Mouse (Mus musculus) cerebellum, postnatal 25 days (tissue): ENCODE results near the gene Dctn3.
"Not testable (repeated sequence)": the region's sequence is repeated elsewhere in the genome, so short reads cannot be mapped to it uniquely, and the experiment has no call there.

ENCODE experiments used
- DNase-seq, 2 experiments: peaks; one replicate each; pipeline ENCODE4 v3.0.0; 2021; ENCODE audit warnings: mixed read lengths in 2 of 2

Dctn3 gene

DNA sequence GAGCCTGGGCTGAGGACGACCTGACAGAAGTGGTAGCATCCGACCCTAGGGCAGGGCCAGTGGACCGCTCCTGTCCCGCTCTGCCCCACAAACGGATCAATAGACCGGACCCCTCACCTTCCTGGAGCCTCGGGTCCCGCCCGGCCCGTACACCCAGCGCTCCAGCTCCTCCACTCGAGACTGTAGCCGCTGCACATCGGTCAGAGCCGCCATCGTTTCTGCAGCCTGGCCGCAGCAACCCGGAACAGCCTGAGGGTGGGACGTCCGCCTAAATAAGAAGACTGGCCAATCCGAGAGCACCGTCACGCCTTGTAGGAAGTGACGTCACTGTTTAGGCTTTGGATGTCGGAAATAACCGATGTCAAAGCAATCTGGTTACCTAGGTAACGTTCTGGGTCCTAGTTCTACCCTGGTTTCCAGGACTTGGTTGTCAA, at the start of gene Dctn3:
TSS of gene Dctn3 (minus strand) at position 253 of the 434 bp plus-strand sequence.
- DNase-seq, result peak; percentile 87 to 90

DNA sequence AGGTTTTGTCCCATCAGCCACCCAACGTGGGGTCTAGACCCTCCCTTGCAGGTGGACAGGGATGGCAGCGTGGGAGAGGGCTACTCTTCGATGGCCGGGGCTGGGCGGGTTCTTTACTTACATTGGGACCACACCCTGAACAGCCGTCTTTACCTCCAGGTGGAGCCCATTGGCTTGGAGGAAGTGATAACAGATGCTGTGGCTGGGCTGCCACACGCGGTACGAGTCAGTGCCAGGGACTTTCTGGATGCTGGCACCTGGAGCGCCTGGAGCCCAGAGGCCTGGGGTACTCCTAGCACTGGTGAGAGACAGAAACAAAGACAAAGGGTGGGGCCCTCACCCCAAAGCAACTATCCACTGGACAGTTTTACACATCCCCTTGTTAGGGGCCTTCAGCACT, 44.3 kb upstream of the Dctn3 start:
- peak in 1 of 2 experiments; percentile 31 for DNase-seq

DNA sequence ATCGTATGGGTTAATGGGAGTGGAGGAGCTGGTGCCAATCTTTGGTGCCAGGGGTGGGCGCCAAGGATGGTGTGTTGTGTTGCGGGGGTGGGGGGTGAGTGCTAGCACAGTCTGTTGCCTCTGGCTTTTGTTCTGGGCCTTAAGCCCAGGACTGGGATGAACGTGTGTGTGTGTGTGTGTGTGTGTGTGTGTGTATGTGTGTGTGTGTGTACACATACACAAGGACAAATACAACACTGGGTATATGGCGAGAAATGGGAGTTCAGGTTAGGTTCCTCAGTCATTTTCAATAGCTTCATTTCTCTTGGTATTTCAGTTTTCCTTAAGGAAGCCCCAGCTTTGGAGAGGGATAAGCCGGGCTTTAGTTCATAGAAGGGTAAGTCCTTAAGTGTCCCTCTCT, 40.2 kb upstream of the Dctn3 start:
- DNase-seq, result not testable (repeated sequence)

DNA sequence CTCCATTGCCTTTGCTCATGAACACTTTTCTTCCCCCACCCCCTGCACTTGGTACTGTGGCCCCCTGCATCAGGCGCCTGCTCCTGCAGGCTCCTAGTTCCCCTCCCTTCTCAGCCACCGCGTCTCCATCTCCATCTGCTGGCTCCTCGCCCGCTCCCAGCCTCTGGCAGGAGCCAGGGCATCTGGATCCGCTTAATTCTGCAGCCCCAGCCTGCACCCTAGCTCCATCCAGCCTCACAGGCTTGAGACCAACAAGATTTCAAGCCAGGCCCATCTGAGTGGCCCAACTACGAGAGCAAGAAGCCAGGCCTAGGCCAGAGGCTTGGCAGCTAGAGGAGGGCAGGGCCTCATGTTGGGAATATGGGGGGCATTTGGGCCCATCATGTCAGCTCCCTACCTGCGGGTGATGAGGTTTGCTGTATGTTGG, 39.7 kb upstream of the Dctn3 start:
- DNase-seq, result peak; percentile 57 to 71

DNA sequence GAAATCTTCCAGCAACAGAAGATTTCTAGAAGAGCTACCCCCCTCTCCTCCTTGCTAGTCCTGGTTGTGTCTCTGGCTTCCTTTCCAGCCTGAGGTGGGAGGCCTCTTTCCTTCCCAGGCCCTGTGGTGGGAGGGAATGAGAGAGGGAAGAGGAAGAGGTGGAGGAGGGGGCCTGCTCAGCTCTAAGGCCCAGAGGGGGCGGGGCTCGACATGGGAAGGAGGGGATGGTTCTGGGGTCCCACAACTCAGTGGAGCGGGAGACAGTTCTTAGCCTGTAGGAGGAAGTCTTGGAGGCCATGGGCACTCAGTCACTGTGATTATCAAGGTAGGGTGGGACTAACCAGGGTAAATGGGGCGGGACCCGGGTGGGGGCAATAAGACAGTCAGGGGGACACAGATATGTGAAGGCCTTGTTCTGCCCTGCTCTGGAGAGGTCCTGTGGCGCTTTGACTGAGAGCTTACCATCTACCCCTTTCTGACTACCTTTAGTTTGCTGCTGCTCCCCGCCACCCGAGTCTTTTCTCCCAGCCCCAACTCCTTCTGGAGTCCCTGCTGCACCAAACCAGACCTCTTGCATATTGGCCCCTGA, 39.2 kb upstream of the Dctn3 start:
- peak in 1 of 2 experiments; percentile 42 for DNase-seq

DNA sequence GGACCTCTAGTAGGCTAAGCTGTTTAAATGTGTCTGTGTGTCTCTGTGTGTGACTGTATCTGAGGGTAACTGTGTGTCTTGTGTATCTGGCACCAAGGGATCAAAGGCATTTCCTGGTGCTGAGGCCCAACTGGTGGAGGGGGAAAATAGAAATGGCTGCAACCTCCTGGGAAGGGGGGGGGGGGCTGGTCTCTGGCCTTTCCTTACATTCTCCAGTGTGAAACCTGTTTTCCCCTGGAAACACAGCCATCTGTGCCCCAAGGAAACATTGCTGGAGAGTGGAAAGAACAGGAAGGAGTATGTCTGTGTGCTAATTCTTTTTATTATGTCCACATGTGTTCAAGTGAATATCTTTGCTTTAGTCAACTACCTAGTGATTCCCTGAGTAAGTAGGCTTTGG, 38.7 kb upstream of the Dctn3 start:
- no peak for DNase-seq

DNA sequence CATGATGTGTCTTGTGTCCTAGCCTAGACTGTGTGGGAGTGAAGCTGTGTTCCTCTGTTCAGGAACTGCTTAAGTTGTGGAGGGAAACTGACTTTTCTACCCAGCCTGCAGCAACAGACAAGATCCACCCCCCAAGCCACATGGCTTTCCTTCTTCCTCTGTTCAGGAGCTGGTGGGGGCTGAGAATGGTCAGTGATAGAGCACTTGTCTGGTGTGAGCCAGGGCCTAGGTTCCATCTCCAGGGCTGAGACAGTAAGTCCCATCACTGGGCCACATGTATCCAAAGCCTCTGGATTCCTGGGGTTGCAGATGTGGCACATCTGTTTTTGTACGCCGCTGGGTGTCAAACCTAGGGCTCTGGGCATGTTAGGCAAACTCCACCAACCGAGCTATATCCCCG, 37.9 kb upstream of the Dctn3 start:
- DNase-seq, result peak in 1 of 2 experiments; percentile 43

DNA sequence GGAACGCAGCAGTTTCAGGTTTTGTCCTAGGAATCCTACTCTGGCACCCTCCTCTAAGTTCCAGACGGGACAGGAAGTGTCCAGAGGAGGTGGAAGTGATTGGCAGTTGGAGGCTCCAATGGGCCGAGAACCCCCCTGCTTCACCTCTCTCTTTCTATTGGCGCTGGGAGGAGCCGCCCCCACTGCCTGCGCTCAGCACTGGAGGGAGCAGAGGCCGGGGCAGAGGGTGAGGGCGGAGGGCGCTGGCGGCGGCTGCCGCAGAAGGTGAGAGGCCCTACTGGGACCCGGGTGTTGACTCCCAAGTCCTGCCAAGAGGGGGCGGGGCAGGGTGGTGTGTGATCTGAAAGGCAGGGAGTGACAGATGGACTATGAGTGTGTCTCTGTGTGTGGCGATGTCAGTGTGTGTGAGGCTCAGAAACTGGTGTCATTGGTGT, 37.3 kb upstream of the Dctn3 start:
- peak; percentile 93 to 96 for DNase-seq

DNA sequence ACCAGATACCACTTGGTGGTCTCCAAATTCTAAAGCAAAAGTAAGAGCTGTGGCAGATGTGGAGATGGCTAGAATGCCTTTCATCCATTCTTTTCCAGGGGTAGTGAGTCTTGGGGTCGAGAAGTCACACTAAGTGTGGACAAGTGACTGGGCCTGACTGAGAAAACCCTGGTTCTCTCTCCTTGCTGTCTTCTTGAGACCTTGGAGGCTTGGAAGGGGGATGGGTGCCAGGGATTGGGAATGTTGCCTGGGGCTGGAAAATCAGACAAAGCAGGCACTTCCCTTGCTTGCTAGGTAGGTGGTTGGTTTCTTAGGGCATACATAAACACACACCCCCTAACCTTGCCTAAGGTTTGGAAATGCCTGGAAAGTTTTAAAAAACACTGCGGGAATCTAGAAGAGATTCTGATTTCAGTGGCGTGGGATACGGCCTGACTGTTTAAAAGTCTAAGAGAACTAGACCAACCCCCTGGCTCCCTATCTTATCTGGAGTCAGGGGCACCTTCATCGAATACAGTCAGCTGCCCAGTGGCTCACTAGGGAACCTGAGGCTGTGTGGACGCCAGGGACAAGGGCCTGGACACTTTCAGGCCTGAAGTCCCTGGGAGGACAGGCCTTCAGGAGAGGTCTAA, 36.8 kb upstream of the Dctn3 start:
- DNase-seq, result peak in 1 of 2 experiments; percentile 50

DNA sequence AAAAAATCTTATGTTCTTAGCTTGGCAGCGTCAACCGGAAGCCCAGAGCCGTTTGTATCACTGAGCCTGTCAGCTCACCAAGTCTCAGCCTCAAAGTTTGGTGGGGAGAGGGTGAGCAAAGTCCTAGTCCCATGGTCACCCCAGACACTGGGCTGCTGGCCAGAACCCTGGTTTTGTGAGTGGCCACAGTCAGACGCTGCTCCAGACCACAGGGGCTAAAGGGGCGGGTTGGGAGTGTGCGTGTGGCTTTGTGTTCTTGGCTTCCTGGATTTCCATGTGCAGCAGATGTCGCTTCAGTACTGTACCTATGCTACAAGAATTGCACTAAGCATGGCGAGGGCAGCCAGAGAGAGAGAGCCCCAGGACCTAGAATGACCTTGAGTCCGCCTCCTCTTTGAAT, 36.2 kb upstream of the Dctn3 start:
- peak in 1 of 2 experiments; percentile 63 for DNase-seq

DNA sequence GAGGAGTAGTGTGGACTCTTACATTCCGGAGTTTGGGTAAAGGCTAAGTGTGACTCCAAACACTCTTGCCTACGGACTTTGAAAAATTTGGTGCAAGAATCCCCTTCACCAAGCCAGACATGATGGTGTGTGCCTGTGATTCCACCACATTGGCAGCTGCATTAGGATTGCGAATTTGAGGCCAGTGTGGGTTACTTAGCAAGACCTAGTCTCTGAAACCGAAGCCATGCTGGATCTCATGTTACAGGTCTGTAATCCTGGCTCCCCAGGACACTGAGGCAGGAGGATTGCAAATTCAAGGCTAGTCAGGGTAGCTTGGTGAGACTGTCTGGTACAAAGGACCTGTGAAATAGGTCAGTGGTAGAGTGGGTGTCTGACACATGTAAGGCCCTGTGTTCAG, 35.7 kb upstream of the Dctn3 start:
- no peak for DNase-seq

DNA sequence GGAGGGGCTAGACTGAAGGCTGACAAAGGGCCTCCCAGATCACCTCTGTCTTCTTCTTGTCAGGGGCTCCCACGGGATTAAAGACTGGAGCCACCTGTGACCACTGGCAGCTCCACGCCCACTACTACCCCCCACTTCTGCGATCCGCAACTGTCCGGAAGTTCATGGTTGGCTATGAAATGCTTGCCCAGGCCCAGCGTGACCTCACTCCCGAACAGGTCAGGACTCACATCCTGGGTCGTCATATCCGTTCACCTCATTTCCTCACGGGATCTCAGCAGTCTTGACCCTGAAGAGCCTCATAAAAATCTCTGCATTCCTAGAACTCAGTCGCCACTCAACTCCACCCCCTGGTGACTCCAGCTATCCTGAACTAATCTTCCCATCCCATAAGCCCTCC, 35.1 kb upstream of the Dctn3 start:
- DNase-seq, result no peak

DNA sequence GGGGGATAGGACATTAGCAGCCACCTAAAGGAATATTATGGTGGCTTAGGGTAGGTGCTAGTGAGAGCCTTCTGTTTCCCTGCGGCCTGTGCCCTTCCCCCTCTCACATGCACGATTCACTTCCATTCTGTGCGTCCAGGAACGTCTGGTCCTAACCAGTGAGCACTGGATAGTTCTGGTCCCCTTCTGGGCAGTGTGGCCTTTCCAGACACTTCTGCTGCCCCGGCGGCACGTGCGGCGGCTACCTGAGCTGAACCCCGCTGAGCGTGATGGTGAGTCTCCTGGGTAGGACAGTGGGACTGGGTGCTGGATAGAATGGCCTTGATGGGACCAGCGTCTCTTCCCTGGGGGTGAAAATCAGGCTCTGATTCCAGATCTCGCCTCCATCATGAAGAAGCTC, 34.4 kb upstream of the Dctn3 start:
- DNase-seq, result peak in 1 of 2 experiments; percentile 31

DNA sequence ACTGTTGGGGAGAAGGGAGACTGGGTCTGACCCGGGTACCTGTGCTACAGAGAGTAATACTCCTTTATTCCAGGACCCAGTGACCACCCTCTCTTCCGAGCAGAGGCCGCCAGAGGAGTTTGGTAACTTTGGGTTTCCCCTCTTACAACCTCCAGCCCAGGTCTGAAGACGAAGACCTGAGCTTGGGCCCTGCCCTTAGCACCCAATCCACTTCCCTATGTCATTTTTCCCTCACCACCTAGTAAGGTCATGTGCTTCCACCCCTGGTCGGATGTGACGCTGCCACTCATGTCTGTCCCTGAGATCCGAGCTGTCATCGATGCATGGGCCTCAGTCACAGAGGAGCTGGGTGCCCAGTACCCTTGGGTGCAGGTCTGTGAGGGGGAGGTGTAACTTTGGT, 33.5 kb upstream of the Dctn3 start:
- DNase-seq, result no peak

DNA sequence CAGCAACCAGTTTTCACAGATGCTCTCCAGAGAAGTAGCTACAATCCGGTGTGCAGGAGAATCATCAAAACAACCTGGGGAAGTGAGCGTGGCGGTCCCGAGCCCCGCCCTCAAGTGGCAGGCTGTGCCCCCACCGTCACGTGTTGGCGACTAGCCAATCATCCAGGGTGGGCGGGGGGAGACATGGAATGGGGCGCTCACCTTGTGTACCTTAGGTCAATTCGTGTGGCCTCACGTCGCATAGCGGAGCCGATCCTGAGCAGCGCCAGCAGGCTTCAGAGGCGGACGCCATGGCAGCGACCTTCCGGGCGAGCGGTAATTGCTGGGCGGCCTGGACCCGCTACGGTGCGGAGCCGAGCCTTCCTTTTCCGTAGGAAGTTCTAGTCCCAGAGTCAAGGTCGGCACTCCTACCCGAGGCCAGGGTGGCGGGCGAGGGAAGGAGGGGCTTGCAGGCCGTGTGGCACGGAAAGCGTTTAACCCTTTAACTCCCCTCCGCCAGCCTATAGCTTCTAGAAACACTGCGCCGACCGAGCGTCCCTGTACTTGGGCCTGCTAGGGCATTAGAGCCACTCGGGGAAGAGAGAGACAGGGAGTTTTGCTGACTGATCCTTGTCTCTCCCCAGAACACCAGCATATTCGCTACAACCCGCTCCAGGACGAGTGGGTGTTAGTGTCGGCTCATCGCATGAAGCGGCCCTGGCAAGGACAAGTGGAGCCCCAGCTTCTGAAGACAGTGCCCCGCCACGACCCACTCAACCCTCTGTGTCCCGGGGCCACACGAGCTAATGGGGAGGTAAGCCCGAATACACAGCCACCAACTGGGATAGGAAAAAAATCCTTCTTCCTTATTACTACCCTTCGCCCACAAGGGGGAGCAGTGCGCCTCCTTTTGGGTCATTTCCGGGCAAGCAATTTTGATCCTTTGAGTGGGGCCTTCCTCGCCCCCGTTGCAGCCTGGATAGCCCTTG, 32.7 kb upstream of the Dctn3 start, which contains the start of gene Sigmar1:
TSS of gene Sigmar1 (minus strand) at position 820 of the 968 bp plus-strand sequence.
- peak; percentile 91 to 92 for DNase-seq

DNA sequence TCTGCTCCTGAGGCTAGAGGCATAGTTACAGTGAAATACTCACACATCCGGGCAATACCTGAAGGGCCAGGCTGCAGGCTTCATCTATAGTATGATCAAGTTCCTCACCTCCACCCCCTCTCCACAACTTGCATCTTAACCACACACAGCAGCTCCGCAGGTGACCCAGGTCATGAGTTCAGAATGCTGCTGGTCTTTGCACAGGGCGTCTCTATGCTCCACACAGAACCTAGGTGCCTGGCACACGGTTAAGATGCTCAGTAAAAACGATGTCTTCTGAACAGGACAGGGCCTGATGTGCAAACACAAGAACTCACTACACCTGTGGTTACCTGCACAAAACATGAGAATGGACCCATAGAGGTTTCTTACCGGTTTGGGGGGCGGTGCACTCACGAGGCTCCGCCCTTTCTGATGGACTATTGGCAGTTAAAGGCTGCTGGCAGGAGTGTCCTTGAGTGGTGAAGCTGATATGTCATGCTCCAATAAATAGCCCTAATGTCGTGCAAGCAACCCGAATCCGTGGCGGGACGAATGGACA, 31.9 kb upstream of the Dctn3 start, which contains the start of gene Galt:
TSS of gene Galt (plus strand) at position 432 of the 541 bp plus-strand sequence.
- peak in 1 of 2 experiments; percentile 86 for DNase-seq

DNA sequence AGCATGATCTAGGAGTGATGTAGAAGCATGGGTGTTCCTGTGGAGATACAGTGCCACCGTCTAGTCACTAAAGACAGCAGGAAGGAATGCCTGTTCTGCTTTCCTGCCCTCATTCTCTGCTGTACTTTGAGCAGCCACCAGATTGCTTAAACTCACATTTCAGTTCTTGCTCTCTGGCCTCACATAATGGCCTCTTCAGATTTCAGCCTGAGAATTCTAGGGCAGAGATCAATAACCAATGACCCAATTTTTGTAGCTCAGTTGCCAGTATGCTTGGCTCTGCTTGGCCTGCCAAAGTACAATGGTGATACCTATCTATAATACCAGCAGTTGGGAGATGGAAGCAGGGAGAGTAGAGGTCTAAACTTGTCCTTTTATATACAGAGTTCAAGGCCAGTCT, 22.1 kb upstream of the Dctn3 start:
- DNase-seq, result no peak

DNA sequence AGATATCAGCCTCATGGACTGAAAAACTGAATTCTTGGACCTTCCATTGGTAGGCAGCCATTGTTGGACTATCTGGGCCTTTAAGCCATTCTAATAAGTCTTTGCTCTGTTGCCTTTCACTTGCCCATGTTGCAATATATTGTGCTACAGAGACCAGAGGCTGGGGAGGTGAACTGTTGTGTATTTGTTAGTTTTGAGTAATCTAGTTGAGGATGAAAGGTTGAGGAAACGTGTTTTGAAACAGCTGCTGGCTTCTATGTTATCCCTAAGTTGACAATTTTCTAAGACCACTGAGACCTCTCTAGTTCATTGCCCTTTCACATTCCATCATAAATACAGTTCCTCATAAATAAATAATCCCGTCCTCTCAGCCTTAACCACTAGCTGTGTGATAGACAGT, 21.2 kb upstream of the Dctn3 start:
- no peak for DNase-seq

DNA sequence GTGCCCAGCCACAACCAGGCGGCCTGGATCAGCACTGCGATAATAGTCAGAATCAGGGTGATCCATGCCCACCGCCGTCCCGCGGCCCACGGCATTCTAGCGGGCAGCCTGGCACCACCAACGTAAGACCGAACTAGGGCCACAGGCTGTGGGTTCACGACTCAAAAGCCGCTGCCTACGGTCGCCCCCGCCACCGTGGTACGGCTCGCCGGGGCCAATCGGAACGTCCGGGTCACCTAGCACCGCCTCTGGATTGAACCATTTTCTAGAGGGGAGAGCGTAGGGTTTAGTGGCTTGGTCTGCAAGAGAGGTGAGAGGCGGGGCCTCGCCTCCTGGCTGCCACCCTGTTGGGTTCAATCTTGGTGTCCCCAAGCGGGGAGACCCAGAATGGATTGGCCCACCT, 18.2 kb upstream of the Dctn3 start:
- peak; percentile 95 to 96 for DNase-seq

DNA sequence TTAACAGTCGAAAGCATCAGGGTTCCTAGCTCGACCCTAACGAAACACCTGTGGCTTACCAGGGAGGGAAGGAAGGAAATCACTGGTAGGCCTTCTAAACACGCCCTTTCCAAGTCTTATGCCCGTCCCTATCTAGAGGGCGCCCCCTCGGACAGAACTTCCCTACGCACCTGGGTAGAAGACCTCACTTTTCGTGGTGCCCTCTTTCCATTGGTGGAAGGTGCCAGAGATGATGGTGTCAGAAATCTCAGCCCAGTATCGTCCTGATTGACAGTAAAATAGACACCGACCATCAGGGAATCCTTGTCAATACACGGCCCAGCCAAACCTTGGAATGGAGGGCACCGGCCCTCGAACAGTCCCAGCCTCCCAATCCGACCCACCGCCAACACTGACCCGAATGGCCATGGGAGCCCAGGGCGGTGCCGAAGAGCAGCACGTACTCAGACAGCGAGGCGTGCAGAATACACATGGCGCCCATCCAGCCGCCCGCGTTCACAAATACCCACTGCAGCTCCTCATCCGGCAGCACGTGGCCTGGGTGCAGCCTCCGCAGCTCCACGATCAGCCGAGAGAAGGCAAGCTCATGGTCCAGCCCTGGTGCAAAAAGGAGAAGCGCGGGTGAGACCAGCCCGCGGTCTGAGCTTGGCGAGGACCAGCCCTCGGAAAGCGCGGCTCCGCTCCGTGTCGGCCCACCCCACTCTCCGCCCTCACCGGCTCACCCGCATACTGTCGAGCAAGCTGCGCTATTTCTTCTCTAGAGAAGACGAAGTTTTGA, 17.6 kb upstream of the Dctn3 start:
- DNase-seq, result peak in 1 of 2 experiments; percentile 76

DNA sequence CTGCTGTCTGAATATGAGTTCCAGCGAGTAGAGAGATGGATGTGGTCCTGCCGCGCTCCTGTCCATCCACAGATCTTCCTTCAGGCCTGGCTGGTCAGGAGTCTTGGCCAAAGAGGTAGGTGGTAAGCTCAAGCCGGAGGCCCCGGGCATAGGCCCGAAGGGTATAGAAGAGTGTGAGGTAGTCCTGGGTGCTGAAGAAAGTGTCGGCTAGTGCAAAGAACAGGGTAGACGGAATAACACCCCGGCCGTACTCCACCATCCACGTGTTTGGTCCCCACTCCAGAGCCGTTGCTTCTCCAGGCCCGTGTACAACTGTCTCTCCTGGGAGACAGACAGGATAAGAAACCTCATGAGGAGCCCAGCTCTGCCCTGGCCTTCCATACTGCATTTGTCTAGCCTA, 16.3 kb upstream of the Dctn3 start:
- DNase-seq, result no peak

DNA sequence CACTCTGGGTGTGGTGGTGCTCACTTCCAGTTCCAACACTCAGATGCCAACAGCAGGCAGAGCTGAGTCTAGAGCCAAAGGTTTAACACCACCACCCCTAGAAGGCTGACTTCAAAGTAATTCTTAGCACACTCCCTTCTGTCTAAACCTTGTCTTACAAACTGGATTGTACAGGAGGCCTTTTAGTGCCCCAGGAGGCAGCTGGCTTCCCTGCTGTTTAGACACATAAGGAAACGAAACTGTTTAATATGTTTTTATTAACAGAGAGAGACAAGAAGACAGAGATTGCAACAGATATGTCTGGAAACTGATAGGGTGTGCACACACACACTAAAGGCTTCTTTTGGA, 15.3 kb upstream of the Dctn3 start:
- no peak for DNase-seq
